Mouse (Mus musculus) adrenal gland, postnatal 25 days (tissue): ENCODE measurements around the gene Map2k6. TPM values are rescaled to one million over a fixed set of nuclear protein-coding genes. Genes with fewer than 3 reads are reported as not detected.

Experiments used
- DNase-seq: peaks from one replicate; pipeline ENCODE4 v3.0.0; 2021; ENCODE audit warnings: mixed read lengths
- total RNA-seq: library from RNA; stranded (reverse); gene quantifications from 2 replicates; pipeline ENCODE4 v1.2.3, GENCODE M21; 2021

Gene Map2k6
- total RNA-seq, 1 experiment from 2014 or later, result 11.1 TPM

GRCm38 (mm10) chr11:110451590-110451989 is 52.7 kb downstream of the Map2k6 start:
- no peak for DNase-seq

- DNase-seq, result no peak
Measured at GRCm38 (mm10) chr11:110453445-110454154, 54.7 kb downstream of the Map2k6 start.

- no peak for DNase-seq
Measured at GRCm38 (mm10) chr11:110457441-110457912, 58.6 kb downstream of the Map2k6 start.

GRCm38 (mm10) chr11:110460480-110460879 is 61.6 kb downstream of the Map2k6 start:
- no peak for DNase-seq

GRCm38 (mm10) chr11:110461560-110462331 is 62.8 kb downstream of the Map2k6 start:
- DNase-seq, result no peak

GRCm38 (mm10) chr11:110462975-110463578 is 64.2 kb downstream of the Map2k6 start:
- no peak for DNase-seq

- DNase-seq, result no peak
Measured at GRCm38 (mm10) chr11:110463801-110464200, 64.9 kb downstream of the Map2k6 start.

- no peak for DNase-seq
Measured at GRCm38 (mm10) chr11:110469054-110469453, 70.1 kb downstream of the Map2k6 start.

- no peak for DNase-seq
Measured at GRCm38 (mm10) chr11:110470561-110471273, 71.8 kb downstream of the Map2k6 start.

- DNase-seq, result no peak
Measured at GRCm38 (mm10) chr11:110471362-110471761, 72.4 kb downstream of the Map2k6 start.

GRCm38 (mm10) chr11:110472078-110472477 is 73.2 kb downstream of the Map2k6 start:
- no peak for DNase-seq

- DNase-seq, result no peak
Measured at GRCm38 (mm10) chr11:110473495-110473894, 74.6 kb downstream of the Map2k6 start.

GRCm38 (mm10) chr11:110476361-110477151 is 77.6 kb downstream of the Map2k6 start:
- DNase-seq, result no peak

- no peak for DNase-seq
Measured at GRCm38 (mm10) chr11:110477961-110478869, 79.3 kb downstream of the Map2k6 start.

- peak; percentile 15 for DNase-seq
Measured at GRCm38 (mm10) chr11:110478978-110479384, 80.1 kb downstream of the Map2k6 start.

- no peak for DNase-seq
Measured at GRCm38 (mm10) chr11:110481406-110481805, 82.5 kb downstream of the Map2k6 start.

- no peak for DNase-seq
Measured at GRCm38 (mm10) chr11:110482176-110482575, 83.3 kb downstream of the Map2k6 start.

- no peak for DNase-seq
Measured at GRCm38 (mm10) chr11:110482649-110483048, 83.7 kb downstream of the Map2k6 start.

GRCm38 (mm10) chr11:110483165-110483564 is 84.2 kb downstream of the Map2k6 start:
- no peak for DNase-seq

- no peak for DNase-seq
Measured at GRCm38 (mm10) chr11:110484426-110484825, 85.5 kb downstream of the Map2k6 start.
